Mouse (Mus musculus) testis, postnatal 14 days (tissue): ENCODE results near the gene Stambp.
A peak's percentile ranks its signal among the peaks of the same experiment; 100 is the strongest.

ENCODE experiments used
- DNase-seq: peaks from one replicate; pipeline ENCODE4 v3.0.0; 2021; ENCODE audit warnings: low spot score

The Stambp gene

GRCm38 (mm10) chr6:83568901-83569862 lies 3.3 kb downstream of the Stambp start:
- no peak for DNase-seq

DNA sequence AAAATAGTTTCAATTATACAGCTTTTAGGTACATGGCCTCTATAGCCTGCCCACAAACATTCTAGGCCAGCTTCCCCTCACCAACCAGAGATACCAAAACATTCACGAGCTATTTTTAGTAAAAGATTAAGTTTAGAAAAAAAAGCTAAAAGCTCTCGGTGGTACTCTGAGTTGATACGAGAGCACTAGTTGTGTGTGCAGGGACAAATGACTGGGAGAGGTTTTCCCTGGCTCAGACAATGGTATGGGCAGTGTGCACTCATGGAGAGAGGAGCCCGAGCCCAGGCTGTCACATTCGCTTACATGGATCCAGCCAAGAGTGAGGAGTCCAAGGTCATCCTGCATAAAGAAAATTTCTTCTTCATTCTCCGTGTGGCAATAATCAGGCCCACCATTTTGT lies 16.6 kb downstream of the Stambp start:
- DNase-seq = no peak

GRCm38 (mm10) chr6:83548346-83548745 lies 24.2 kb downstream of the Stambp start:
- no peak for DNase-seq

GRCm38 (mm10) chr6:83545778-83546177 lies 26.8 kb downstream of the Stambp start:
- DNase-seq = no peak

DNA sequence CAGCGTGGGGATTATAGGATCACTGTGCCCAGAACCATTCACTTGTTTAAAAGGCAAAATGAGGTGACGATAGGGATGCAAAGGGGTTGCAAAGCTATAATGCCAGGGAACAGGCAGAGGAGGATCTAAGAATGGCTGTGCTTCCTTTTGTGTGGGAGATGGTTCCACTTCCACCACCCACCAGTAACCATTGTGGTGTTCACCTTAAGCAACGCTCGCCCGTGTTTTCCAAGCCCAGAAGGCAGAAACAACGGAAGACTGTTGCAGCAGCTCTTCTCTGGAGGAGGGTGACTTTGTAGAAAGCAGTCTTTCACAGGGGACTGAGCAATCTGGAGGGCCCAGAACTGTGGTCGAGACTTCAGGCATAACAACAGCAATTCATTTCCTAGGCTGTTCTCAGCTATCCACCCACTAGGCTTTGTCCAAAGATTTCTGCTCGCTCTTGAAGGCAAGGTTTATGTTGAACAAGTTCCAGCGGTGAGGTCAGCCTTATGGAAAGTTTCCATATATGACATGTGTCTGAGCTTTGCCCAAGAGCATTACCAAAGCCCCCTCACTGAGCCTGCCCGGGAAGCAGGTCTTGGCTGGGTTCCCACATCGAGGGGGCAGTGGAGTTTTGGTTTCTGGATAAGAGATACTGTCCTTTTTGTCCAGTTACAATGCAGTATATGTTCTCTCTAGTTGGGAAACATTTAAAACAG lies 30.6 kb downstream of the Stambp start:
- DNase-seq = no peak

GRCm38 (mm10) chr6:83540017-83540416 lies 32.5 kb downstream of the Stambp start:
- DNase-seq = no peak

GRCm38 (mm10) chr6:83536795-83537059 lies 35.8 kb downstream of the Stambp start:
- no peak for DNase-seq

DNA sequence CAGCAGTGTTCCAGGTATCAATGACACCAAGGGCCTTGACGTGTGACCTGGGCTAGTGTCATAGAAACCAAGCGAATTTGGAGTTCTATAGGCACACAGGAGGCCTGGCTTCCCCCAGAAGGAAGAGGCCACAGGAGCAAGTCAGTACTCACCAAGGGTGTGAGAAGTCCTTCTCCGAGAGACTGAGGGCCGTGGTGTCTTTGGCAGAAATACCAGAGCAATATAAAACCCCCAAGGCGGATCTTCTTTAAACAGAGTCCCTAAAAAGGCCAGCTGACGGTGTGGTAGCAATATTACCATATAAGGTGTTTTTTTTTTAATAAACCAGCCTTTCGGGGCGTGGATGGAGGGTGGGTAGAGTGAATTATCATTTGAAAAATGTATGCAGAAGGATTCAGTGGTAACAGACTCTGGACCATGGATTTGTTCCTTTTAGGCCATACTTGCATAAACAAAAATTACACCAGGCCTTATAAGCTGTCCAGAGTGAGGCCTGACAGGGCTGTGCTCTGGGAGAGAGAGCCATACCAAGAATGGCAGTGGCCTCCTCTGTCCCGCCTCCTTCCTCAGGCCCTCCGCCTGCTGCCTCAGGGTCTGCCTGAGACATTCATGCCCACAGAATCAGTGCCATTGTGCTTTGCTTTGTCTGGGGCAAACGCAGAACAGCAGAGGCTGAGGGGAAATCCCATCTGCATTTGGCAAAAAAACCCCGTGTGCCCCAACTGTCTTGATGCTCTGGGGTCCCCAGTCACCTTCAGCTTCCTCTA lies 36.3 kb downstream of the Stambp start, which contains the start of gene Actg2:
Actg2 (minus strand) TSS at position 238 of the 767 bp plus-strand sequence.
- DNase-seq = no peak

GRCm38 (mm10) chr6:83532608-83533007 lies 39.9 kb downstream of the Stambp start:
- no peak for DNase-seq

GRCm38 (mm10) chr6:83523194-83523593 lies 49.3 kb downstream of the Stambp start:
- DNase-seq = no peak

DNA sequence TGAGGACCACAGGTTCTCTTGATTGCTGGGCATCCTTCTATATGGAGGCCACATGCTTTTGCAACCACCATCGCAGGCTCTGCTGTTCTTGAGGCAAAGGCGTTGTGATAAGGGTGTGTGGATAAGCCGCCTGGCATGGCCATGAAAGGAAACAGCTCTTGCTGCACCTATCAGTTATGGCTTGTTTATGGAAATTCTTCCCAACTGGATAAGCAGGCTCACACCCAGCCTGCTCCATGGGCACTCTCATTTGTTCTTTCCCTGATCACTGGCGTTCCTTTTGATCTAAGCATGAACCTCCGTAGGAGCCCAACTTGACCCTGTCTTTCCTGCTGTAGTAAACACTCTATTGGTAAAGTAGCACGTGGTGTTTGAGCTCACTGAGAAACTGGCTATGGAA lies 50.7 kb downstream of the Stambp start:
- DNase-seq = no peak

- DNase-seq = no peak
These were observed 53.9 kb downstream of the Stambp start for GRCm38 (mm10) chr6:83518637-83519036.

GRCm38 (mm10) chr6:83515172-83515571 lies 57.4 kb downstream of the Stambp start:
- no peak for DNase-seq

- DNase-seq = no peak
These were observed 60.0 kb downstream of the Stambp start for GRCm38 (mm10) chr6:83512495-83512894.

- no peak for DNase-seq
These were observed 62.3 kb downstream of the Stambp start for GRCm38 (mm10) chr6:83510210-83510609.

DNA sequence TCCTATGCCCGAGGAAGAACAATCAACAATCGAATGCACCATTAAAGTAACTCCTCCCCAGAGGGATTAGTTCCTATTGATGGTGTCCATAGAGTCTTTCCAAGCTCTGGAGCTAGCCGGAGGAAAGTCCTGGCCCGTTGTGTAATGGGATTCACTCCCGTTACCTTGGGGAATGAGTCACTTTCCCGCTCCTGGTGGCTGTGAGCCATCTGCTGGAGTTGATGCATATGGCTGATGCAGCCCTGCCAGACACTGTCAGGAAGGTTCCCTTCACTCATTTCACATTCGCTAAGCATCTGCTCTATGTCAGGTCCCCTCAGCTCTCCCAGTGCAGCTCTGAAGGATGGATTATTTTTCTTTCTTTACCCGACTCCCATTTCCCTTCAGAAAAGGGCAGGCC lies 63.1 kb downstream of the Stambp start:
- DNase-seq = no peak

DNA sequence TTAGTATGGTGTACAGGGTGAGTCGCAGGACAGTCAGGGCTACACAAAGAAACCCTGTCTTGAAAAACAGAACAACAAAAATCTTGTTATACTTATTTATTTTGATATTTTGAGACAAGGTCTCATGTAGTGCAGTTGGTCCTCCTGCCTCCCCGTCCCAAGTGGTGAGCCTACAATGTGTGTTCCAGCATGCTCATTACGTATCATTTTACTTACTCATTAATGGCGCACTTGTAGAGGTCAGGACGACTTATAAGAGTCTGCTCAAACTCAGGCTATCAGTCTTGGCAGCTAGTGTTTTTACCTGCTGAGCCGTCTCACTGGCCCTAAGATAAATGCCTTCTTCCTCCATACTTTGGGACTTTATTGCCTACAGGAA lies 65.4 kb downstream of the Stambp start:
- no peak for DNase-seq

GRCm38 (mm10) chr6:83506258-83507167 lies 66.0 kb downstream of the Stambp start, which contains the start of gene Dguok:
Dguok (minus strand) TSS chr6:83506969.
- peak; percentile 98 for DNase-seq

- no peak for DNase-seq
These were observed 67.0 kb downstream of the Stambp start for GRCm38 (mm10) chr6:83505554-83505953.

GRCm38 (mm10) chr6:83503361-83503760 lies 69.2 kb downstream of the Stambp start:
- DNase-seq = no peak

DNA sequence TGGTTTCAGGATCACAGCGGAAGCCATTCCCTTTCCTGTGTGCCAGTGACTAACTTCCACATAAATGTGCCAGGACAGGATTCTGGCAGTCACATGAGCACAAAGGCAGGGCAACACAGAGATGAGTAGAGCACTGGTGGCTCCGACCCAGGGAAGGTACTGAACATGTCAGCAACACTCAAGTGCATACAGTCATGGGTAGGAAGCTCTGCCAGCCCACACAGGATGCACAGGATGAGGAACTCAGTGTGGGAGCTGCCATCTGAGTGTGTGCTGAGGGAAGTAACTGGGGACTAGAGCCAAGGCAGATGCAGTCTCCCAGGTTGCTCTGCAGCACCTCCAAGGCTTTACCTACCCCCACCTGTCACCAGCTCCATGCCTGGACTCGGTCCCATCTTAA lies 69.9 kb downstream of the Stambp start:
- no peak for DNase-seq
